Mouse (Mus musculus): ENCODE data around the gene Cyp26c1.

GRCm38 (mm10) chr19:37685281-37685680 is at the start of gene Cyp26c1:
- TF ChIP-seq CTCF (conservative IDR thresholded peaks at IDR 0.05; ENCODE audit: low read length) (no peak), POU5F1 (IDR thresholded peaks at IDR 0.05; ENCODE audit: borderline replicate concordance, low read length) (no peak), NANOG (IDR thresholded peaks at IDR 0.05; ENCODE audit: borderline replicate concordance, low read length) (no peak)
